Mouse (Mus musculus): ENCODE measurements at regions not wholly inside any gene's neighbourhood (a gene's known extent, or its start where the extent isn't known, plus 50 kb on each side); places are given as distances from the start of the nearest gene placed in this dataset.

DNA sequence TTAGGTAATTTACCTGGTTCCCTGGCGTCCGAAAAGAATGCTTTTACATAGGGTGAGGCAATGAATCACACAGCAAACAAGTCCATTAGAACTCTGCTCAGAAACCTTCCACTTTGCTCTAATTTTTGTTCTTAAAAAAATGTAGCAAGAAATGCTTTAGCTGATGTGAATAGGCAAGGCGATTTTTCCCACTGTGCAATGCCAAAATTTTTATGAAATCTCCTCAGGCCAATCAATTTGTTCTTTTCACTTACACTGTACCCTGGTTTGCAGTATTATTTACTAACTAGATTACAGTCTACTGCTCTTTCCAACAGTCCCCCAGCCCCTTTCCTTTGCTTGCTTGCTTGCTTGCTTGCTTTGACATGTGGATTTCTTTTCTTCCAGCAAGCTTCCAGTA lies 353.1 kb upstream of the Mmadhc start:
- in situ Hi-C loops (cut with MboI; ENCODE audit: low pct_unique_long_range_greater_than_20kb in 1 of 2, low sequenced_read_pairs in 2 of 2, unreplicated experiment in 1 of 2) = no loop called here

DNA sequence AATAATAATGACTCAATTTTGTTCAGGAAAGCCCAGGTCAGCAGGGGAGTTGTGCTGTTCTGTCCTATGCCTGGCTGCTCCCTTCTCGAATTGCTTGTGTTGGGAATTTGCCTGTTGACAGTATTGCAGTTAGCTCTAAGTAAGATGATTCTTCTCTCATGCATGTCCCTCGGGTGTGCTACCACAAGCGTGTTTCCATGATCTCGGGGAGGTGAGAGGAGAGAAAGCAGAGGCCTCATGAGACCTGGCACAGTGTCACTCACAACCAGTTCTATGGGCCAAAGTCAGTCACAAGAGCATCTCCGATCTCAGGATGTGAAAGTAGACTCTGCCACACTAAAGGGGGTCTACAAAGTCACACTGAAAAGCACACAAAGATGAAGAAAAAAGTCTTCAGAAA lies 346.6 kb upstream of the Mmadhc start:
- in situ Hi-C loops (cut with MboI; ENCODE audit: low pct_unique_long_range_greater_than_20kb in 1 of 2, low sequenced_read_pairs in 2 of 2, unreplicated experiment in 1 of 2) = no loop called here

DNA sequence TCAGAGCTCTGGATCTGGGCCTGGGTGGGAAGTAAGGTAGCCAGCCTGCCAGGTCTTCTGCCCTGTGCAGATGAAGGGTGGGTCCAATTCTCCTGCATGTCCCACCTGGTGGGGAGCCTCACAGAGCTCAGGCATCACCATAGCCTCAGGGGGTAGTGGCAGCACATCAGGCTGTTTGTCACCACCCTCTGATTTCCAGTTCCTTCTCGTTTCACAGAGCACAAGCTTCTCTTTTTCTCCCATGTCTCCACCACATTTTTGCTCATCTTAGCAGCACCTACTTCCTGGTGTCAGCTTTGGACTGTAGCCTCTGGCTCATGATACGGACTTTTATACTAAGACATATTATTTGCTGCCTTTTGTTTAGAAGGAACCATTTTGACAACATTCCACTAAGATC lies 345.6 kb upstream of the Mmadhc start:
- in situ Hi-C loops (cut with MboI; ENCODE audit: low pct_unique_long_range_greater_than_20kb in 1 of 2, low sequenced_read_pairs in 2 of 2, unreplicated experiment in 1 of 2) = no loop called here

DNA sequence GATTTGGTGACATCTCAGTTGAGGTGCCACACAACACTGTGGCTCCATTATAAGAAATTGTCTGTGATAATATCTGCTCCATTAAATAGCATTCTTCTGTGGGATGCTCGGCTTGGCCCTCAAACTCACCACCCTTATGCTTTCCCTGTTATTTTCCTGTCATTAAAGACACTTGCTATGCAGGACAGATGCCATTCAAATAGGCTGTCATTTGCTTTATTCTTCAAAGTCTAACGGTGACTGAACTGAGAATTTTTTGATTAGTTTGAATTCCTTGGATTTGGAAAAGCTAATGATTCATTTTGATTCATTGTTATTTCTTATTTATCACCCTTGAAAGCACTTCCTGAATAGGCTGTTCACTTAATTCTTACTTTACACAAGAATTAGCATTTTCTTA lies 339.3 kb upstream of the Mmadhc start:
- in situ Hi-C loops (cut with MboI; ENCODE audit: low pct_unique_long_range_greater_than_20kb in 1 of 2, low sequenced_read_pairs in 2 of 2, unreplicated experiment in 1 of 2) = no loop called here

DNA sequence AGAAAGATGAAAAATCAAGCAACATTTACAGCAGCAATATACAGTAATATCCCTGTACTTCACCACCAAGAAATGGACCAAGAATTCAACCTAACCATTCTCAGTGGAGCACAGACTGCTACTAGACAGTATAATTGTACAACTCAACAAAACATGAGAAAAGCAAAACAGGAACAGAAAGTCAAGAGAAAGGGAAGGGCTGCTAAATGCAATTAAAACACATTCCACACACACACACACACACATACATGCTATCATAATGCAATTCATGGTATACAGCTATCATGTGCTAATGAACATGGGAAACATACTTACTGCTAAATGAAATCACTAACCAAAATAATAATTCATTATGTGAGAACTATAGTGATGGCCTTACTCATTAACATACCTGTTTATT lies 335.2 kb upstream of the Mmadhc start:
- in situ Hi-C loops (cut with MboI; ENCODE audit: low pct_unique_long_range_greater_than_20kb in 1 of 2, low sequenced_read_pairs in 2 of 2, unreplicated experiment in 1 of 2) = no loop called here

DNA sequence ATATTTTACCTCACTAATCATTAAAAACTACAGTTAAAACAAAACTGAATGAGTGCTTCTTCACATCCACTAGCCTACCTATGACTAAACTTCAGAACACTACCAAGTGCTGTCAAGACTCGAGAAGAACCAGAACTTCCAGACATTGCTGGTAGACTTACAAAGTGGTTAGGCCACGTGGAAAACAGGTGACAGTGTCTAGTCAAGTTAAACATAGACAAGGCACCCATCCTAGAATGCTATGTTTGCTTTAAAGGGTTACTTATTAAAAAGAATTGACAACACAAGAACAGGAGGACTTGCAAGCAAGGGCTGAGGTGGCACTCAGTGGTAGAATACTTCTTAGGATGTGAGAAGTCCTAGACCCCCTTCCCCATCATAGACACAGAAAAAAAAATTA lies 330.9 kb upstream of the Mmadhc start:
- in situ Hi-C loops (cut with MboI; ENCODE audit: low pct_unique_long_range_greater_than_20kb in 1 of 2, low sequenced_read_pairs in 2 of 2, unreplicated experiment in 1 of 2) = no loop called here

DNA sequence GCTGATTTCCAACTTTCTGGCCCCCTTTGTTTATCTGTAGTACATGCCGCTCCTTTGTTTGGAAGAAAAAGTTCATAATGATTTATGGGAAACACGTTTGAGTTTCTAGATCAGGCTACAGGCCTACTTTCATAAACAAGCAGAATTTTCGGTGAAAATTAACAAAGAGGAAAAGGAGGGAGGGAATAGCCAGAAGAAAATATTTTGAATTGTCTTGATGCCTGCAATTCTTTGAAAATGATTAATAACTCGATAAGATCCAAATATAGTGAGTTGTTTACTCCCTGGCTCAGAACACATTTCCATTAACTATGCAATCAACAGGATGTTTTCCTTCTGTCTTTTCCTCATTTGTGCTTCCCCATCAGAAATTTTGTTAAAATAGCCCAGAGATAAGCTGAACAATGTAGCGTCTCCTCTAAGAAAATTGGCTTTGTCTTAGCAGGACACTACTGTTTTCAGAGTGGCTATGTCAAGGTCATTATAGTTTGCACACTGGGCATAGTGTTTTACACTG lies 328.7 kb upstream of the Mmadhc start:
- in situ Hi-C loops (cut with MboI; ENCODE audit: low pct_unique_long_range_greater_than_20kb in 1 of 2, low sequenced_read_pairs in 2 of 2, unreplicated experiment in 1 of 2) = no loop called here

DNA sequence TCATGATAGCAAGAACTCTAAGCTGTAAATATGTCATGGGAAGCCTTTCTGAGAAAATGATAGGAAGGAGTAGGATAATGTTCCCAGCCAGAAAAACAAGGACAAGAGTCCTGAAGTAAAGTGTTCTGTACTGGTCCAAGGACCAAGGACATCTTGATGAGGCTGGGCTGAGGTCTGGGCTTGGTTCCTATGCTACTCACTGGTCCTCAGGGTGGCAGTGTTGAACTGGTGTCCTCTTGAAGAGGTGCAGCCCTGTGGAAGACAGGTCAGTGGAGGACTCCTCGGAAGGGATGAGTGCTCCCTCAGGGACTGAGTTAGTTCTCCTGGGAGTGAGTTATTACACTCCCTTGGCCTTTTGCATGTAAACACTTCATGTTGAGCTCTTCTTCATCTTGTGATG lies 312.5 kb upstream of the Mmadhc start:
- in situ Hi-C loops (cut with MboI; ENCODE audit: low pct_unique_long_range_greater_than_20kb in 1 of 2, low sequenced_read_pairs in 2 of 2, unreplicated experiment in 1 of 2) = no loop called here

DNA sequence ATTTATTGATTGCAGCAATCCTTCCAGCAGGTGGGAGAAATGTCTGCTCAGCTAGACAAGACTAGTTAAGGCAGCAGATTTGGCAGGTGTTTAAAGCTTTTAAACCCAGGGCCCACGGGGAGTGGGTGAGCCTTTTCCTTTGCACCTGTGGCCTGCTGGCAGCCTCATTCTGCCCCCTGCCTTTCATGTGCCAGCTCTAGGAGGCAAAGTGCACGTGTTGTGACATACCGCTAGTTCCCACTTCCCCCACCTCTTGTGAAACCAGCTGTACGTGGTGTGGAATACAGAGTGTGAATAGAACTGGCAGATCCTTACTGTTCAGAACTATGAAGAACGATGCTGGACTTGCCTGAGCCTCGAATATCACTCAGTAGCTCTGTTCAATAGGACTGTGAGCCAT lies 292.6 kb upstream of the Mmadhc start:
- in situ Hi-C loops (cut with MboI; ENCODE audit: low pct_unique_long_range_greater_than_20kb in 1 of 2, low sequenced_read_pairs in 2 of 2, unreplicated experiment in 1 of 2) = no loop called here

DNA sequence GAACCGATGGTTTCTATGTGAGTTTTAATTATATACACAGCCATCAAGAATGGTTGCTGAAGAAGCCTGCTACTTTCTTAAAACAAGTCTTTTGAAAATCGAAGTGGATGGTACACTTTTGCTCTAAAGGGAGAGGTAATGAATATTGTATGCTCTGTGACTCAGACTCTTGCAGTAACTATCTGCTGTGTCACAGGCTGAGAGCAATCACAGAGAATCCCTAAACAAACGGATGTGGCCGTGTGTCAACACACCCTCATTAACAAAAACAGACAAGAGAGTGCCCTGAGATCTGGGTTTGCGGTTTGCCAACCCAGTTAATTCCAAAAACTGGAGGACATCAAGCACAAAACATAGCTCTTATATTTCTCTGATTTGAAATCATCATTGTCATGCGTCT lies 292.1 kb upstream of the Mmadhc start:
- in situ Hi-C loops (cut with MboI; ENCODE audit: low pct_unique_long_range_greater_than_20kb in 1 of 2, low sequenced_read_pairs in 2 of 2, unreplicated experiment in 1 of 2) = no loop called here

DNA sequence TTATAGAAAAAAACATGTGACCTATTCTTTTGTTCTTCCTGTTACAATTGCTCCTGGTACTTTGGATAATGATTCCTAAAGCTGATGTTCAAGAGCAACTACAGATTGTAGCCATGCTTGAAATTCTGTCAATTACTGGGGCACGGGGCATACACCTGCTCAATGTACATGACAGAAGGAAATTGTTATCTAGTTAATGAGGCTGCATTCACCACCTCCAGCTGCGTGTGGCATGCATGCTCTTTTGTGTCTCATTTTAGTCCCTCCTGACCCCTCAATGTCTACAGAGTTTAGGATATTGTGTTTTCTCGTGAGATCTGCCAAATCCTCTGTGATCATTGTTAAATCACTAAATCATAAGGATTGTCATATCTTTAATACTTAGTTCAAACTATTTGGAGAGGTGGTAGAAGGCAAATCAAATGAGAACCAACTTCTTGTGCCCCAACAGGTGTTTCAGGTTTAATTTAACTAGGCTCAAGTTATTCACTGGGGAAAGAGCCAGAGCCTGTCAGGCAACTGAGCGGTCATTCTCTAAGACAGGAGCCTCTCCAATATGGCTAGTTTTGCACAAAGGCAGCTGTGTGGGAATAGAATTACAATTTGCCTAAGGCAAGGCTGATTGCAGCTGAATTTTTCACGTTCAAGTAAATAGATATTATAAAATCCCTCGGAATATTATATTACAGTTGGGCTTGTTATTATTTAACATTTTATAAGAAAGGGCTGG lies 289.9 kb upstream of the Mmadhc start:
- in situ Hi-C loops (cut with MboI; ENCODE audit: low pct_unique_long_range_greater_than_20kb in 1 of 2, low sequenced_read_pairs in 2 of 2, unreplicated experiment in 1 of 2) = no loop called here

DNA sequence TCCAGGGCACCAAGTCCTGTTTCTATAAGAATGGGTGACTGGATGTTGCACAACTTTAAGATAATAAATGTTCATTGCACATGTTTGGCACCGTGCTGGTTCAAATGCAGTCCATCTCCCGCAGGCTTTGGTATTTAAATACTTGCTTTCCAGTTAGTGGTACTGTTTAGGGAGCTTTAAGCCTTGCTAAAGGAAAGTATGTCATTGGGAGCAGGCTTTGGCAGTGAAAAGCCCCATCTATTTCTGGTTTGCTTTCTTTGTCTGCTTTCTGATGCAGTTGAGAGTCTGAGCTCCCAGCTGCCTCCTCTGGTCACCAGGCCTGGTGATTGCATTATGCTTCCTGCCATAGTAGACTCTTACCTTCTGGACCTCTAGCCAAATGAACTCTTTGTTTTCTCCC lies 283.0 kb upstream of the Mmadhc start:
- in situ Hi-C loops (cut with MboI; ENCODE audit: low pct_unique_long_range_greater_than_20kb in 1 of 2, low sequenced_read_pairs in 2 of 2, unreplicated experiment in 1 of 2) = no loop called here

DNA sequence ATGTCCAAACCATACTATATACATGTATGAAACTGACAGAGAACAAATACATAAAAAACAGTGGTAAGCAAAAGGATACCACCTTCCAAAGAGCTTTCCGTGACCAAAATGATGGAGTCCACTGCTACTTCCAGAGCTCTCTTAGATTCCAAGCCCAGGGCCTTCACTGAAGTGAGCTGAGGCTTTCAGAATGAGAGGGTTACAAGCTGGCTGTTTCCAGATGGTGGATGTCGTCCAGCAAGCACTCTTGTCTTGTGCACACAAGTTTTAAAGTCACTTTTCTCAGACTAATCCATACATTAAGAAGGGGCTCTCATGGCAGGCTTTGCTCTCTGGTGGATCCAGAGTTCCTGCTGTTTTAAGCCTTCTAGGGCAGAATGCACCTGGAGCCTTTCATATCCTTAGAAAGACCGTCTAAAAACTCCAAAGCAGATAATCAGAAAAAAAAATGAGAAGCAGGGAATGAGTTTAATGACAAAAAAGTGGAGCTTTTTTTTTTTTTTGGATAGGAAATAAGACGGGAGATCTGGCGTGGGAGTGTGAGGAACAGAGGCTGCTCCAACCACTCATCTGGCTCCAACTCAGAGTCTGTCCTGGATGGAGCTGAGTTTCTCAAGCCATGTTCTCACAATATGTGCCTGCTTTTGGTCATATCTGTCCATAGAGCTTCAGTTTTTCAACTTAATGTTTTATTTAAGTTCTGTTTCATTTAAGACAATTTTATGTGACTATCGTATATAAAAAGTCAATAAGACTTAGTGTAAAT lies 281.9 kb upstream of the Mmadhc start:
- in situ Hi-C loops (cut with MboI; ENCODE audit: low pct_unique_long_range_greater_than_20kb in 1 of 2, low sequenced_read_pairs in 2 of 2, unreplicated experiment in 1 of 2) = no loop called here

DNA sequence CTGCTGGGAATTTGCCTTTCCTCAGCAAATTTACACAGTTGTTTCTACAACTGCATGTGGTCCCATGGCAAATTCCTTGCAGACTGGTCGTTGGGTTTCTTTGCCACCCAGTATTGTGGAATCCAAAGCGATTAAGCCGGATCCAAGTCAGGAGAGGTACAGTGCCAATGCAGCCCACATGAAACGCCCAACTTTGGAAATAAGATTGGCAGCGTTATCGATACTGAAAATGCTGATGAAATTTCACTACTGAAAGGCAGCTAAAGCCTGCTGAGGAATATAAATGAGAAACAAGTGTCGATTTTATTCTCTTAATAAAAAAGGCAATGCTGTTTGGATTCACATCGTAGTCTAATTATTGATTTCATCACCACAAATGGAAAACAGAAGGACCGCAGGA lies 281.1 kb upstream of the Mmadhc start:
- in situ Hi-C loops (cut with MboI; ENCODE audit: low pct_unique_long_range_greater_than_20kb in 1 of 2, low sequenced_read_pairs in 2 of 2, unreplicated experiment in 1 of 2) = no loop called here

DNA sequence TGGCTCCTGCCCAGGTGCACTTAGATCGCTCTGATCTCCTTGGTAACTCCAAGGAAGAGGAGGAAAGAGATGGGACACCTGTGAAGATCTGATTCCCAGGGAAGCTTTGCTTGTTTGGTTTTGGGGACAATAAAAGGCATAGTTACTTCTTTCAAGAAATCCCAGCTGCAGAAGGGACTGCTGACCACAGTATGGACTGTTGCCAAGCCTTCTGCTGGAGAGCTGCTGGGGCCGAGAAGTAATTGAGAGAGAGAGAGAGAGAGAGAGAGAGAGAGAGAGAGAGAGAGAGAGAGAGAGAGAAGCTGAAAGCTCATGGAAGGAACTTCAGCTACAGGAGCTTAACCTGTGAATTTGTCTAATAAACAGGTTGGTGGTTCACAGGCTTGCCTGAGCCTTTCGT lies 276.9 kb upstream of the Mmadhc start:
- in situ Hi-C loops (cut with MboI; ENCODE audit: low pct_unique_long_range_greater_than_20kb in 1 of 2, low sequenced_read_pairs in 2 of 2, unreplicated experiment in 1 of 2) = no loop called here

DNA sequence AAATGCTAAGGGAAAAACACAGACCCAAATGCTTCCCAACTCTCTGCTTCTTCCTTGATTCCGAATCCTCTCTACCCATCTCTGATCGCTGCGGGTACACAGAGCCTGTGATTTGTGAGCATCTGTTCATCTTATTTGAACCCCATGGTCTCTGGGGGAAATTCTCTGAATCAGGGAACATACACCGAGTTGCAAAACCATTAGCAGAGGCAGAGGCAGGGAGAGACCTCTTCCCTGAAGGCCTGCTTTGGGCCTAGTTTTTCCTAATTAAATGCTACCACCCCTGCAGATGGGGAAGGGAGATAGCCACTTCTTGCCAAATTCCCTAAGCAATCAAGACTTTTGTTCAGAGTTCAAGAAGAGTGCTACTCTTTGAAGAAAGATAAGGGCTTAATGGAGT lies 274.4 kb upstream of the Mmadhc start:
- in situ Hi-C loops (cut with MboI; ENCODE audit: low pct_unique_long_range_greater_than_20kb in 1 of 2, low sequenced_read_pairs in 2 of 2, unreplicated experiment in 1 of 2) = no loop called here

DNA sequence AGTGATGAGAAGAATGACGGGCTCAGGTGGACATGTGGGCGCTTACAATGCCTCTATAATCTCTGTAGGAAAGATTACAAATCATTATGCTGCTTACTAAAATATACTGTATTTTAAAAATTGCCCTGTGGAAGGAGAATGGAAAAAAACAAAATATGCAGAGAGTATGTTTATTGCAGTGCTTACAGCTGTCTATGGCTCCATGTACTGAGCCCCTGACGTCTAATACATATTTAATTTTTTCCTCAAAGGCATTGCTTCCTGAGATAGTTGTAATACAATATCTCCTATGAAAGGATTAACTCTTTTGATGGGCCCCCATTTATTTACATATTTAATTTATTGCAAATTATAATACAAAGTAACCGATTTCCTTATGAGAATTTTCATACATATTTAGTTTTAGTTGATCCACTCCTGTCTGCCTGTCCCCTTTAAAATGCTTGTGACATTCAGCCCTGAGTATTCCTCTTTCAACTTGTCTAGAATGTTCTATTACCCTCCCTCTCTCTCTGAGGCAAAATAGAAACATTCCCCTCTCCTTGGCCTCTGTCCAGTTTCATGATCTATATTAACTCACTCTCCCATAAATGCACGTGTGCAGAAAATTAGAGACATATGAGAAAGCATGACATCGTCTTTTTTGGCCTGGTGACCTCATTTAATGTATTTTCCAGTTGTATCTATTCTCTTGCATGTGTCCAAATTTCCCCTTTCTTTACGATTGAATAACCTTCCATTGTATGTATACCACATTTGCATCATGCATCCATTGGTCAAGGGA lies 273.1 kb upstream of the Mmadhc start:
- in situ Hi-C loops (cut with MboI; ENCODE audit: low pct_unique_long_range_greater_than_20kb in 1 of 2, low sequenced_read_pairs in 2 of 2, unreplicated experiment in 1 of 2) = no loop called here

DNA sequence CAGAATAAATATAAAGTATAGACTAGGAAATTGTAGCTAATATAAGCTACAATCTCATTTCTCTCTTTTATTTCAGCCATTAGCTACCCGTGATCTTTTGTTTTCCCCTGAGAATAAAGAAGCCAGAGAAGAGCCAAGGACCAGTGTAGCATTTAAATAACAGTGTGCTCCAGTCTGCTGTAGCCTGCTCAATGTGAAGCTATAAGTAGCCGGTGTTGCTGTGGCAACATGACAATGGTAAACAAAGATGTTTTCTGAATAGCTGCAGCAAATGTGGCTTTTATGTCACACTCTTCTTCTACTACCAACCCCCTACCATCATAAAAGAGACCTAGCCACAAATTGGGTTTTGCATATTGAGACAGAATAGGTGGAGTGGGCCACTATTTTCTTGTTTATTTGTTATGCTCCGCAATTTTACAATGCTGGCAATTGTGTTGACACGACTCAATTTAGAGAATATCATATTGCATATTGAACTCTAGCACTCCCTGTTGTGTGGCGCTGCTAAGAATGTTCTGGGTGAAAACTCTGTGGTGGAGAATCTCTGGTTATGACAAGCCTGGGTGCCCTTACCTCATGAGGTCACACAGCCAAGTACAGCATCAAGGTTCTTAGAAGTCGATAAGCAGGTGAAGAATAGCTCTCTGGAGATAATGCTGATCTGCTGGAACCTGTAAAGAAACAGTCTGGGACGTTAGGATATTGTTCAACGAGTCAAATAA lies 272.3 kb upstream of the Mmadhc start:
- in situ Hi-C loops (cut with MboI; ENCODE audit: low pct_unique_long_range_greater_than_20kb in 1 of 2, low sequenced_read_pairs in 2 of 2, unreplicated experiment in 1 of 2) = no loop called here

DNA sequence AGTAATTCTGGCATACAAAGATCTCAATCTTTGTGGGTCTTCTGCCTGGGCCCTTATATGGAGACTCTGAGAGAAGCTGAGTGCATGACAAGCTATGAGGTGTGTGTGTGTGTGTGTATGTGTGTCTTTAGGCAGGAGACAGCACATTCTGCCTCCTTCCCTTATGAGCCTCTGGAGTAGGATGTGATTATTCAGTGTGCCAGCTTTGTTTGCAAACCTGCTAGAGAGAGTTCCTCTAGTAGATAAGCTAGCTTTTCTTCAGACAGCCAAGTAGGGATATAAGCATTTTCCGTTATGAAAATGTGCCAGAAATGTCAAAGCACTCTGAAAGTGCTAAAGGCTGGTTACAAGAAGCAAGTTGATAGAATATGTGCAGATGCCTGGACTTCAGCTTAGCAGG lies 270.9 kb upstream of the Mmadhc start:
- in situ Hi-C loops (cut with MboI; ENCODE audit: low pct_unique_long_range_greater_than_20kb in 1 of 2, low sequenced_read_pairs in 2 of 2, unreplicated experiment in 1 of 2) = no loop called here
